In the genomic region with DNA sequence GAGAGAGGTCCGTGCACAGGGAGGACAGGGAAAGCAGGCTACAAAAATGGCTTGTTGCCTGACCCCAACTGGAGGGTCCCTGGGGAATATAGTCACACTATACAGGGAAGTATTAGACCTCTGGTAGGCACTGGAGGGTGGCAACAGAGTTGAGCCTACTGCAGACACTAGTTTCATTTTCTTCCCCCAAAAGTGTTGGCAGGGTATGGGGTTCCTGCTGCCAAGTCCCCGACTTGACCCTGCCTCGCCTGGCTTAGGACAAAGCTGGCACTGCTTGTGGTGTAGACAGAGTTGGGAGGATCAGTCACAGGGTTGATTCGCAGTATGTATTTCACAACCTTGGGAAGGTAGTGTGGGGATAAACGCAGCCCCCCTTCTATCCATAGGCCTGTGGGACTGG, we compare ENCODE assay signal across 12 mouse cellular contexts.
"Had no signal": no experiment of that assay in that cellular context is flagged by ENCODE, and none has a peak within 500 bp of the region (broad histone marks: within the 10 kb centered on the region; RNA-seq: fewer than 3 reads in every experiment).

No protein-coding gene starts in this region.

- H3K27ac ChIP-seq: kidney, embryonic 15.5 days; liver, embryonic 12.5 days; midbrain, embryonic 15.5 days; neural tube, embryonic 13.5 days had no signal

- H3K4me3 ChIP-seq: kidney, embryonic 15.5 days; liver, embryonic 12.5 days; midbrain, embryonic 15.5 days; neural tube, embryonic 13.5 days had no signal

- DNase-seq: kidney, adult 2 months; kidney, postnatal 14 days; lung, embryonic 14.5 days; lung, postnatal 10 days; lung, postnatal 4 days; right cerebral cortex, adult 18-20 months; right cerebral cortex, postnatal 25 days; thymus, postnatal 36 days had no signal
